Mouse (Mus musculus) kidney, adult 2 months (tissue): ENCODE measurements around the gene Gpa33. TPM values are rescaled to one million over a fixed set of nuclear protein-coding genes. Genes with fewer than 3 reads are reported as not detected.

Experiments
- DNase-seq: peaks from one replicate; pipeline ENCODE4 v3.0.0; 2021
- H3K27ac ChIP-seq: fragments of 200-500 bp; 2 replicates; pipeline ENCODE4 v1.5.1; 2012; ENCODE audit warnings: low read depth, low read length, control low read depth, inconsistent platforms; ENCODE audit not compliant: insufficient read depth
- H3K27me3 ChIP-seq: fragments of 200-500 bp; replicated peaks from 2 replicates; pipeline ENCODE4 v1.6.1; 2012; ENCODE audit warnings: mild to moderate bottlenecking, moderate library complexity, low read length, inconsistent platforms; ENCODE audit not compliant: control insufficient read depth, insufficient read depth
- H3K36me3 ChIP-seq: fragments of 200-500 bp; 2 replicates; pipeline ENCODE4 v1.6.1; 2012; ENCODE audit warnings: mild to moderate bottlenecking, moderate library complexity, low read length, inconsistent platforms; ENCODE audit not compliant: control insufficient read depth, insufficient read depth
- H3K4me1 ChIP-seq: fragments of 200-500 bp; 2 replicates; pipeline ENCODE4 v1.6.1; 2011; ENCODE audit warnings: low read length; ENCODE audit not compliant: control insufficient read depth, insufficient read depth
- H3K4me3 ChIP-seq: fragments of 200-500 bp; 2 replicates; pipeline ENCODE4 v1.5.1; 2011; ENCODE audit warnings: mild to moderate bottlenecking, low read depth, low read length, control low read depth; ENCODE audit not compliant: insufficient read depth
- CTCF ChIP-seq: fragments of 200-500 bp; conservative IDR thresholded peaks from 2 replicates; pipeline ENCODE4 v1.5.1; 2011; ENCODE audit warnings: low read depth, mild to moderate bottlenecking, control low read depth, low read length, moderate library complexity, mixed read lengths; ENCODE audit not compliant: insufficient read depth, insufficient read length
- POLR2A ChIP-seq: fragments of 200-500 bp; IDR thresholded peaks from one replicate; pipeline ENCODE4 v1.6.1; 2011; ENCODE audit warnings: low read depth, low read length, control low read depth
- WGBS: fragments of 180-500 bp; shearing (Covaris S2); methylation state at CpG from one replicate; pipeline ENCODE4 v1.1.7; 2018; 5-methylcytosine and 5-hydroxymethylcytosine counted together
- polyA plus RNA-seq: library from polyadenylated mRNA; depleted of rRNA; stranded (reverse); fragments of >200 nt; gene quantifications from 2 replicates; pipeline ENCODE4 v1.2.3, GENCODE M21; 2012

The Gpa33 gene
- polyA plus RNA-seq, 1 experiment = 0.09 TPM

DNA sequence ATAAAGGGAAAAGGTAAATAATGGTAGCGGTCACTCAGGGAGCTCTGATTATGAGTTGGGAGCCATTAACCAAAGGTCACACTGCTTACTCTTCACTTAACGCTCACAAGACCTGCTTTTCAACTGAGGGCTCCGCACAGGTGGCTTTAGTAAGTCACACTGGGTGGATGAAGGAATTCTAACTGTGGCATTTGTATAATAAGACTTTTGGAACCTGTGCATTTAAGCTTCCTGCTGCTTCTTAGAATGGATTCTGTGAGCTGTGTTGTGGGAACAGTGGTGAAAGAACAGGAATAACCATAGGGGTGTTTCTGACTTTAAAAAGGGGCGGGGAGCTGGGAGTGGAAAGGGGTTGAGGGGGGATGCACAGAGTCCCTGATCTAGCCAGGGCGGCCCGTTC lies 12.3 kb downstream of the Gpa33 start:
- no peak for DNase-seq
- H3K36me3 ChIP-seq = no peaks in the 10 kb centered on the region
- WGBS = 84% methylated on average over 6 of the region's 6 CpGs
- H3K27me3 ChIP-seq = no peaks in the 10 kb centered on the region
- H3K4me1 ChIP-seq = 0 out of 2 replicates have a peak, but pooled peaks cover 6% of the 10 kb centered on the region
- no peak overlapping the region for H3K27ac ChIP-seq
- TF ChIP-seq CTCF = no peak
- no peak for TF ChIP-seq POLR2A
- H3K4me3 ChIP-seq = no peak overlapping the region

DNA sequence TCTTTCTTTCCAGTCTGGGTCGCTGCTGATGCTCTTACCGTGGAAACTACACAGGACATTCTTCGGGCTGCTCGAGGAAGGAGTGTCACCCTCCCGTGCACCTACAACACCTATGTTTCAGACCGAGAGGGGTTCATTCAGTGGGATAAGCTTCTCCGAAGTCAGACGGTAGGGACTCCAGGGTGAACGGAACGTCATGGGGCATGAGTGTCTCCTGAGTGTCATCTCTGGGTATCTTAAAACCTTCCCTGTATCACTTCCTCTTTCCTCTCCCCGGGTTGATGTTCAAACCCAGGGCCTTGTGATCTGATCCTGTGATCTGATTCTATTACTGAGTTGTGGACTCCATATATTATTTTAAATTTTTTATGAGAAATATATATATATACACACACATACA lies 16.6 kb downstream of the Gpa33 start:
- no peaks in the 10 kb centered on the region for H3K4me1 ChIP-seq
- no peaks in the 10 kb centered on the region for H3K27me3 ChIP-seq
- no peak overlapping the region for H3K27ac ChIP-seq
- 90% methylated on average over 11 of the region's 11 CpGs for WGBS
- TF ChIP-seq CTCF (no peak), POLR2A (no peak)
- no peaks in the 10 kb centered on the region for H3K36me3 ChIP-seq
- no peak overlapping the region for H3K4me3 ChIP-seq
- DNase-seq = no peak

DNA sequence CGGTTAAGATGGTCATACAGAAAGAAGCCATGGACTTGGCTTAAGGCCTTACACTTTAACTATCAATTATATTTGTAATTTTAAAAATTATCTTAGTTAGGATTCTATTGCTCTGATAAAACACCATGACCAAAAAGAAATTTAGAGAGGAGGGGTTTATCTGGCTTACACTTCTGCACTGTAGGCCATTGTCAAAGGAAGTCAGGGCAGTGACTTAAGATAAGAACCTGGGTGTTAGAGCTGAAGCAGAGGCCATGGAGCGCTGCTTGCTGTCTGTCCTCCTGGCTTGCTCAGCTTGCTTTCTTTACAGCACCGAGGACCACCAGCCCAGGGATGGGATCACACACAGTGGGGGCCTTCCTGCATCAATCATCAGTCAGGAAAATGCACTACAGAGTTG lies 17.6 kb downstream of the Gpa33 start:
- 76% methylated on average over 3 of the region's 3 CpGs for WGBS
- TF ChIP-seq CTCF (no peak), POLR2A (no peak)

DNA sequence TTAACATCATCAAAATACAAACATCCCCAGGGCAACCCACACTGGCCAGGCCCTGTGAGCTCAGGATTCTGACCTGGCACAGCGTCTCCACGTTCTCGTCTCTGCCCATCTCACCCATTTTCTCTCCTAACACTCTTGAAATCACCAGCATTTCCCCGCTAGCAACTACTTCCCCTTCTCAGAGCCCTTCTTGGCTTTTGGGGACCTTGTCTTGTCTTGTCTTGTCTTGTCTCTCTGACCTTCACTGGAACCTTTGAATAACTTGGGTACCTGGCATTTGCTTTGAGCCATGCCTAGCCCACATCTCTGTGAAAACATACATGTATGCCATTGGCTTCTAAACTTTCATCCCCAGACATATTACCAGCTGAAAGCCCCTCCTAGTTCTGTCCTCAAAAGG lies 19.4 kb downstream of the Gpa33 start:
- no peaks in the 10 kb centered on the region; the same call in 1 of the 2 replicates for H3K4me1 ChIP-seq
- no peak overlapping the region for H3K4me3 ChIP-seq
- no peaks in the 10 kb centered on the region for H3K36me3 ChIP-seq
- TF ChIP-seq CTCF = no peak
- TF ChIP-seq POLR2A = no peak
- H3K27me3 ChIP-seq = no peaks in the 10 kb centered on the region
- no peak overlapping the region for H3K27ac ChIP-seq
- whole genome bisulfite sequencing = 85% methylated on average over 4 of the region's 4 CpGs
- no peak for DNase-seq

More for the DNA sequence above, 17.6 kb downstream of the Gpa33 start:
- no peak for DNase-seq
- H3K4me3 ChIP-seq = no peak overlapping the region
- no peaks in the 10 kb centered on the region for H3K36me3 ChIP-seq
- H3K27ac ChIP-seq = no peak overlapping the region
- H3K27me3 ChIP-seq = no peaks in the 10 kb centered on the region
- no peaks in the 10 kb centered on the region for H3K4me1 ChIP-seq

DNA sequence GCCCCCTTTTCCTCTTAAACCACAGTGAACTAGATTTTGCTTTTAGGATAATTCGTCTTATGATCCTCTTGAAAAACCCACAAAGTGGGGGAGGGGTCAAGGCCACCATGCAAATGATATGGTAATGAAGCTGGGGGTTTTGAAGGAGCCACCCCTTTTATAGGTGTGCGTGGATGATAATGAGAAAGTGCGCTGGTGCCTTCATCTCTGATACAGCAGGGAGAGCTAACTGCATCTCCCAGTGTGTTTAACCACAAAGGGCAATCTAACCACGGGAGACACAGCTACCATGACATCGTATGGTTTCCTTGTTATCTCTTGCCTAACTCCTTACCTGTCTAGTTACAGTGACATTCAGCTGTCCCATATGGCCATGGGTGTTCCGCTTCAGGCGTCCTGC lies 20.0 kb downstream of the Gpa33 start:
- 83% methylated on average over 7 of the region's 7 CpGs for WGBS
- H3K4me1 ChIP-seq = no peaks in the 10 kb centered on the region; the same call in 1 of the 2 replicates
- H3K4me3 ChIP-seq = no peak overlapping the region
- no peaks in the 10 kb centered on the region for H3K27me3 ChIP-seq
- H3K27ac ChIP-seq = no peak overlapping the region
- no peaks in the 10 kb centered on the region for H3K36me3 ChIP-seq
- TF ChIP-seq CTCF = no peak
- TF ChIP-seq POLR2A = no peak
- no peak for DNase-seq

DNA sequence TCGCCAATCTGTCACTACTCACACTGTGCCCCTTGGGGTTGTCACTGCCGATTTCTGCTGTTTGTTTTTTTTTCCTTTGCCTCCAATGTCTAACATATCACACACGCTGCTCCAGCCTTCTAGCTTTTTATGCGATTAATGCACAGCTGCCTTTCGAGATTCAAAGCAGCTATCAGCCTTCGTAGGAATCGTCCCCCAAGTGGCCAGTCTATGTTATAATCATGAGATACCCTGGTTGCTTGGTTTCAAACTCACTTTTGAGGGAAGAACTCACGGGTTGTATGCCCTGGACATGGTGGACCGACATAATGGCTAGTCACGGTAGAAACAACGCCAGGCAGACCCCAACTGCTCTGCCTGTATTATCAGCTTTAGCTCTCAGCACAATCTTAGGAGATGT lies 21.3 kb downstream of the Gpa33 start:
- H3K27ac ChIP-seq = no peak overlapping the region
- no peaks in the 10 kb centered on the region; the same call in 1 of the 2 replicates for H3K4me1 ChIP-seq
- no peak overlapping the region for H3K4me3 ChIP-seq
- TF ChIP-seq POLR2A (no peak), CTCF (no peak)
- no peak for DNase-seq
- WGBS = 51% methylated on average over 11 of the region's 11 CpGs
- H3K36me3 ChIP-seq = no peaks in the 10 kb centered on the region
- no peaks in the 10 kb centered on the region for H3K27me3 ChIP-seq

DNA sequence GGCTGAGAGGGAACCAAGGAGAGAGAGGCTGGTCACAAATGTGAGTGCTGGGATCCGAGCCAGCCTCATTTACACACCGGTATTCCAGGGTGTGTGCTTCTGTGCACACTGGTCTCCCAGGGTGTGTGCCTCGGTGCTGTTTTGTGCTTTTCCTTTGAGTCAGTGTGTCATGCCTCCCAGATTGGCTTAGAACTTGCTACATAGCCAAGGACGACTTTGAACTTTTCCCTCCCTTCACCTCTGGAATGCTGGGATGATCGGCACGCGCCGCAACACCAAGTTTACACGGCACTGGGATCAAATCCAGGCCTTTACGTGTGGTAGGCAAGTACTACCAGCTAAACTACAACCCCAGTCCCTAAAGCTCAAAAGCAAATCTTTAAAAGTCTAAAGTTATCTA lies 22.0 kb downstream of the Gpa33 start:
- H3K27me3 ChIP-seq = no peaks in the 10 kb centered on the region
- no peak overlapping the region for H3K27ac ChIP-seq
- TF ChIP-seq CTCF (no peak), POLR2A (no peak)
- no peak overlapping the region for H3K4me3 ChIP-seq
- H3K4me1 ChIP-seq = no peaks in the 10 kb centered on the region; the same call in 1 of the 2 replicates
- 91% methylated on average over 10 of the region's 10 CpGs for WGBS
- no peaks in the 10 kb centered on the region for H3K36me3 ChIP-seq
- no peak for DNase-seq
